ENCODE assay signal across 8 mouse cellular contexts in genomic region chr8:84011705-84012498, GRCm38 (mm10). TPM values are rescaled to one million over a fixed set of nuclear protein-coding genes. Genes with fewer than 3 reads are reported as not detected.
DNase-seq lines count a peak whose midpoint lies in the region; ATAC-seq and TF ChIP-seq lines count a peak whose summit lies in the region.

Gene 2210011C24Rik, minus strand, starts transcription at chr8:84012171.

- peak within 1 kb of the TSS; percentile 95 for H3K4me2 ChIP-seq in hindbrain, embryonic 12.5 days (replicated peaks)
- peak within 1 kb of the TSS; percentile 95 for H3K4me2 ChIP-seq in limb, embryonic 14.5 days (replicated peaks; ENCODE audit: low read depth, low read length, severe bottlenecking)
- peak within 1 kb of the TSS; percentile 96 for H3K4me2 ChIP-seq in midbrain, embryonic 13.5 days (replicated peaks)

- peaks cover 50% of the 10 kb centered on the region for H3K27me3 ChIP-seq in hindbrain, embryonic 12.5 days
- H3K27me3 ChIP-seq in limb, embryonic 14.5 days (ENCODE audit: control insufficient read depth, insufficient read depth, low read length), result peaks cover 40% of the 10 kb centered on the region
- H3K27me3 ChIP-seq in midbrain, embryonic 13.5 days, result peaks cover 49% of the 10 kb centered on the region

- H3K9ac ChIP-seq in hindbrain, embryonic 12.5 days, result peak within 1 kb of the TSS; percentile 60
- peak within 1 kb of the TSS; percentile 49 for H3K9ac ChIP-seq in limb, embryonic 14.5 days (ENCODE audit: low read depth, low read length, severe bottlenecking)
- H3K9ac ChIP-seq in midbrain, embryonic 13.5 days (replicated peaks), result peak within 1 kb of the TSS; percentile 57

- no peaks in the 10 kb centered on the region for H3K36me3 ChIP-seq in hindbrain, embryonic 12.5 days
- H3K36me3 ChIP-seq in limb, embryonic 14.5 days (ENCODE audit: control insufficient read depth, insufficient read depth, low read length), result no peaks in the 10 kb centered on the region
- H3K36me3 ChIP-seq in midbrain, embryonic 13.5 days, result no peaks in the 10 kb centered on the region

- no peak within 1 kb of the TSS; the same call in 1 of the 2 replicates for H3K27ac ChIP-seq in bone marrow, adult 2 months (ENCODE audit: control insufficient read depth, insufficient read depth, low read depth, low read length, poor library complexity)
- H3K27ac ChIP-seq in hindbrain, embryonic 12.5 days, result no peak within 1 kb of the TSS
- no peak within 1 kb of the TSS for H3K27ac ChIP-seq in limb, embryonic 14.5 days (replicated peaks; ENCODE audit: low read depth, low read length)
- H3K27ac ChIP-seq in midbrain, embryonic 13.5 days, result no peak within 1 kb of the TSS

- peak within 1 kb of the TSS; percentile 44 for H3K4me3 ChIP-seq in bone marrow, adult 2 months (replicated peaks; ENCODE audit: control insufficient read depth, low read depth, low read length)
- peak within 1 kb of the TSS; percentile 48 for H3K4me3 ChIP-seq in hindbrain, embryonic 12.5 days
- H3K4me3 ChIP-seq in limb, embryonic 14.5 days (replicated peaks; ENCODE audit: low read length), result peak within 1 kb of the TSS; percentile 57
- H3K4me3 ChIP-seq in midbrain, embryonic 13.5 days (replicated peaks), result peak within 1 kb of the TSS; percentile 51

- TF ChIP-seq POLR2A in bone marrow, adult 2 months (IDR thresholded peaks at IDR 0.05; ENCODE audit: borderline replicate concordance, control insufficient read depth, low read depth, low read length), result no peak
- TF ChIP-seq POLR2A in limb, embryonic 14.5 days (IDR thresholded peaks at IDR 0.05; ENCODE audit: borderline replicate concordance, extremely low read depth, insufficient read depth, insufficient read length), result no peak

- DNase-seq in adrenal gland, postnatal 10 days, result peak; percentile 38
- no peak for DNase-seq in adrenal gland, postnatal 25 days
- no peak for DNase-seq in limb, embryonic 14.5 days (ENCODE audit: low spot score)
- DNase-seq in spleen, adult 18-20 months, result no peak
- no peak for DNase-seq in embryo, embryonic 9.5 days (ENCODE audit: extremely low spot score)

- TF ChIP-seq CTCF in bone marrow, adult 2 months (IDR thresholded peaks at IDR 0.05; ENCODE audit: control insufficient read depth, insufficient read depth, low read length), result no peak

- WGBS in bone marrow, adult 2 months, result 2% methylated on average over 45 of the region's 45 CpGs
- WGBS in hindbrain, embryonic 12.5 days, result under 1% methylated on average over 45 of the region's 45 CpGs
- under 1% methylated on average over 45 of the region's 45 CpGs for WGBS in limb, embryonic 14.5 days
- WGBS in midbrain, embryonic 13.5 days, result 1% methylated on average over 44 of the region's 45 CpGs

- H3K9me3 ChIP-seq in hindbrain, embryonic 12.5 days (replicated peaks), result no peaks in the 10 kb centered on the region
- H3K9me3 ChIP-seq in limb, embryonic 14.5 days (ENCODE audit: control insufficient read depth, low read length), result no peaks in the 10 kb centered on the region
- no peaks in the 10 kb centered on the region for H3K9me3 ChIP-seq in midbrain, embryonic 13.5 days

- no peaks in the 10 kb centered on the region for H3K4me1 ChIP-seq in bone marrow, adult 2 months (ENCODE audit: control insufficient read depth, insufficient read depth, low read length)
- peaks cover 23% of the 10 kb centered on the region for H3K4me1 ChIP-seq in hindbrain, embryonic 12.5 days
- peaks cover 23% of the 10 kb centered on the region for H3K4me1 ChIP-seq in limb, embryonic 14.5 days (ENCODE audit: control insufficient read depth, insufficient read depth, low read length)
- peaks cover 27% of the 10 kb centered on the region for H3K4me1 ChIP-seq in midbrain, embryonic 13.5 days (replicated peaks)

- ATAC-seq in hindbrain, embryonic 12.5 days (ENCODE audit: low FRiP score), result peak; percentile 38; the same call in 1 of the 2 replicates
- no peak for ATAC-seq in limb, embryonic 14.5 days (ENCODE audit: low FRiP score, low read depth)
- peak; percentile 52 for ATAC-seq in midbrain, embryonic 13.5 days

RNA-seq across cellular contexts. Expression of gene 2210011C24Rik, which starts in this region (rescaled TPM):
- under 1 TPM in 1 of 2 experiments, not detected in 1; 0.24 TPM for total RNA-seq in adrenal gland, postnatal 10 days (2021)
- total RNA-seq in adrenal gland, postnatal 25 days (2021), result not detected in 2 replicates
- not detected in 2 replicates for polyA plus RNA-seq in bone marrow, adult 2 months (2011; ENCODE audit: insufficient read depth, insufficient read length, low replicate concordance, missing spikeins)
- polyA plus RNA-seq in hindbrain, embryonic 12.5 days (2016; fragmentation: Nextera tagmentation; extraction: Ambion mirVana), result not detected in 2 replicates
- polyA plus RNA-seq in limb, embryonic 14.5 days (2012; rRNA removed), result 0.35 and 1.1 TPM in 2 replicates
- polyA plus RNA-seq in limb, embryonic 14.5 days (2014; fragmentation: Nextera tagmentation; extraction: Ambion mirVana), result 0.44 and 2.0 TPM in 2 replicates
- polyA plus RNA-seq in midbrain, embryonic 13.5 days (2015; fragmentation: Nextera tagmentation; extraction: Ambion mirVana), result 0.19 TPM in 1 of 2 replicates, not detected in the other

Comparison
In these comparisons a context has a peak if more than half of its experiments do, and no peak if none do; other contexts are left out.
1. Peak in DNase-seq in adrenal gland, postnatal 10 days; RNA of the gene not detected or under 1 TPM.
2. Peak in ATAC-seq, H3K4me3 ChIP-seq, H3K9ac ChIP-seq and H3K4me2 ChIP-seq in hindbrain, embryonic 12.5 days; RNA of the gene not detected or under 1 TPM.
3. Peak in ATAC-seq, H3K4me3 ChIP-seq, H3K9ac ChIP-seq and H3K4me2 ChIP-seq in midbrain, embryonic 13.5 days; RNA of the gene not detected or under 1 TPM.